In the genomic region with DNA sequence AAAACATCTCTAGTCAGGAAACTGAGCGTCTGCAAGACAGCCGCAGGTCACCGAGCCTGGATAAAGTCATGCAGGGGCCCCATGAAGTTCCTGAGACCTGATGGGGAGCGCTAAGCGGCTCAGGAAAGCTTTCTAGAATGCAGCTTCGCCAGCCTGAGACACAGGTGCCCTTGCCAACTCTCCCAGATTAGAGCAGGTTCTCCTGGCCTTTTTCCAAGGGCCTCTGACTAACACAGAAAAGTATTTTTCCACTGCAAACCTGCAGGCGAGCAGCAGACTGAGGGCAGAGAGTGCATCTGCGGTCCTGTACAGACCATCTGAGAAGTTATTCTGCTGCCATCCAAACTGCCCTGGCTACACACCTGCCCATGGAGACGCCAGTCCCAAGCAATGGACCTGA, we compare ENCODE assay signal across 9 mouse cellular contexts. TPM values are rescaled to one million over a fixed set of nuclear protein-coding genes. Genes with fewer than 3 reads are reported as not detected.
DNase-seq lines count a peak whose midpoint lies in the region; ATAC-seq lines count a peak whose summit lies in the region.
"Had no signal": no experiment of that assay in that cellular context is flagged by ENCODE, and none has a peak within 500 bp of the region (broad histone marks: within the 10 kb centered on the region; RNA-seq: fewer than 3 reads in every experiment).

No protein-coding gene starts in this region.

- intact Hi-C loops in left cerebral cortex, postnatal 14 days (cut with DNase I): no loop called here

- peak; percentile 31; the same call in 1 of the 2 replicates for ATAC-seq in cerebellum, adult (ENCODE audit: insufficient number of reproducible peaks, low FRiP score, low TSS enrichment)
- ATAC-seq in megakaryocyte-erythroid progenitor cell, adult 5-6 weeks (replicated peaks; ENCODE audit: low FRiP score, low TSS enrichment, poor library complexity, severe bottlenecking): no peak
- ATAC-seq: liver, postnatal 0 days had no signal

- DNase-seq in cerebellum, postnatal 4 days (ENCODE audit: low spot score in 2 of 2): no peak
- DNase-seq in ovary, adult 18-20 months (ENCODE audit: low spot score): peak; percentile 19
- no peak for DNase-seq in ovary, postnatal 10 days (ENCODE audit: low spot score)
- peak; percentile 77 to 81 for DNase-seq in kidney, adult 8-10 months
- peak; percentile 35 for DNase-seq in ovary, postnatal 14 days (ENCODE audit: low spot score)
- no peak for DNase-seq in left cerebral cortex, postnatal 14 days (ENCODE audit: low spot score in 2 of 2)
- DNase-seq: liver, postnatal 0 days had no signal

RNA-seq across cellular contexts. Expression of a gene that starts 27.6 kb away (rescaled TPM):
- 8.6 and 17.3 TPM in 2 replicates for total RNA-seq in megakaryocyte-erythroid progenitor cell, adult 5-6 weeks (2014; fragmentation: Nextera tagmentation)
- 9.0 and 10.2 TPM in 2 replicates for total RNA-seq in megakaryocyte-erythroid progenitor cell, adult 5-6 weeks (2017)
- total RNA-seq in left cerebral cortex, postnatal 14 days (2021): 10 to 100 TPM; 57.2 to 66.4 TPM

Comparison
In these comparisons a context has a peak if more than half of its experiments do, and no peak if none do; other contexts are left out.
1. DNase-seq: peak in ovary, adult 18-20 months (single experiment), kidney, adult 8-10 months (2 of 2) and ovary, postnatal 14 days (single experiment); none in cerebellum, postnatal 4 days (0 of 2), ovary, postnatal 10 days (single experiment) and left cerebral cortex, postnatal 14 days (0 of 2).